Mouse (Mus musculus) spleen, postnatal 14 days (tissue): ENCODE measurements around the gene Ghrh.

Source experiments
- DNase-seq, 2 experiments: peaks; one replicate each; pipeline ENCODE4 v3.0.0; 2021 to 2022; ENCODE audit warnings: low spot score in 2 of 2

Ghrh gene

GRCm38 (mm10) chr2:157308273-157308917, 38.9 kb downstream of the Ghrh start:
- no peak for DNase-seq

- DNase-seq, result no peak
These were observed 39.5 kb downstream of the Ghrh start for GRCm38 (mm10) chr2:157307715-157308265.

GRCm38 (mm10) chr2:157306091-157307032, 40.9 kb downstream of the Ghrh start:
- no peak for DNase-seq

DNA sequence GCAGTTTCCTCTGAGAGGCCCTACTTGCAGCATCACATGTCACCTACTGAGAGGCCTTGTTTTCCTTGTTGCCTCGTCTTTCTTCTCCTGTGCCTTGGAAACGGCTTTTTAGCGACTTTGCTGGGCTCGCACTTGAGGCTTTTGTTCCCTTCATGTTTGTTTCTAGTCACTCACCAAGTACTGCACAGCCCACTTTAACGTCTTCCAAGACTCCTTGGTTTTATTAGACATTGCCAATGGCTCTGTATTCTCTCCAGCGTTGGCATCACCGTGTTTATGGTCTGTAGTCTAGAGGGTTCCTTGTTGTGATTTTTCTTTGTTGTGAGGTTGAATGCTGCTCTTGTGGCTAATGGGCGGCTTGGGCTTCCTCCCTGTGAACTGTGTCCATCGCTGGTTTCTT, 44.2 kb downstream of the Ghrh start:
- no peak for DNase-seq

- DNase-seq, result no peak
These were observed 47.3 kb downstream of the Ghrh start for GRCm38 (mm10) chr2:157300051-157300450.

DNA sequence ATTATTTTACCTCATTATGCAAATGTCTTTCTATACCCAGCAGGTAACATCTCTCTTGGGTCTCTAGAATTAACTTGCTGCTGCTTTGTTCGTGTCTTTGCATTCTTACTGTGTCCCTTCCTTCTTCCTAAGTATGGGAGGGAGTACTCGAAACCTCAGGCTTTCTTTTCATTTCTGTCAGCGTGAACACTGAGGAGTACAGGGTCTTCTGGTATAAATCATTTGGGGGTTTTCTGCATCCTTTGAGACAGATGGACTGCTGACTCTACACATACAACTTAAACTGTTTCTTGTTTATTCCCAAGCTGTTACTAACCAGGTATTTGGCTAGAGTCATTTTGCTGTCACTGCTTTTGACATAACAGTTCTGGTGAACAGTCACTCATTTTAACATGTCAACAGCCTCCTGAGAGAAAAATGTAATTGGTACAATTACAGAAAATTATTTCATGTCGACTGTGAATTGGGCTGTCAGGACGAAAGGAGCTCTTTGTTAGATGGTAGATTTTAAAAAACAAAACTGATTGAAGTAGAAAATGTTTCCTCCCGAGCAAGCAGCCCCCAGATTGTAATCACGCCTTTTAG, 51.1 kb downstream of the Ghrh start:
- no peak for DNase-seq

DNA sequence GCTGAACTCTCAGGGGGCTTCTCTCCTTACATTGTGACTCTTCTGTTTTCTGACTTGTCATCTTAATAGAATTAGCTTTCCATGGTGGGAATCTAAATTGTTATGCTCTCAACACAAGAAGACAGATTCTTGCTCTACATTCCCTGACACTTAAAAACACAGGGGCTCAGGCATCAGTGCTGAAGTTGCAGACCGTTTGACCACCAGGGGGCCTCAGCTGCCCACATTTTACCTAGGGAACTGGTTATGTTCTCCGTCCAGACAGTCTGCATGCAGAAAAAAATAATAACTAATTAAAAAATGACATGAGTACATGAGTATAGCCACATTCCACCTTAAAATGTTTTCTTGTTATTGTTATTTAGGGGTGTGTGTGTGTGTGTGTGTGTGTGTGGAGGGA, 55.2 kb downstream of the Ghrh start:
- peak; percentile 30 to 64 for DNase-seq

GRCm38 (mm10) chr2:157288996-157289395, 58.3 kb downstream of the Ghrh start:
- DNase-seq, result no peak

GRCm38 (mm10) chr2:157287542-157287941, 59.8 kb downstream of the Ghrh start:
- DNase-seq, result peak in 1 of 2 experiments; percentile 19

- DNase-seq, result no peak
These were observed 64.0 kb downstream of the Ghrh start for GRCm38 (mm10) chr2:157283321-157283720.
